Mouse (Mus musculus): Measurements from ENCODE around the gene Mblac1.
"Not testable (repeated sequence)": the region's sequence is repeated elsewhere in the genome, so short reads cannot be mapped to it uniquely, and the experiment has no call there.

The Mblac1 gene

GRCm38 (mm10) chr5:138207873-138208272 is 13.8 kb downstream of the Mblac1 start:
- no peak for DNase-seq (ENCODE audit: low read depth in 2 of 2, low spot score in 2 of 2)

GRCm38 (mm10) chr5:138216632-138217031 is 22.5 kb downstream of the Mblac1 start:
- DNase-seq (ENCODE audit: low read depth in 2 of 2, low spot score in 2 of 2), result not testable (repeated sequence)

GRCm38 (mm10) chr5:138219864-138220263 is 25.8 kb downstream of the Mblac1 start:
- DNase-seq (ENCODE audit: low read depth in 2 of 2, low spot score in 2 of 2), result no peak

- peak; percentile 67 to 70 for DNase-seq (ENCODE audit: low read depth in 2 of 2, low spot score in 2 of 2)
Measured at GRCm38 (mm10) chr5:138222111-138222510, 28.0 kb downstream of the Mblac1 start.

GRCm38 (mm10) chr5:138223287-138223686 is 29.2 kb downstream of the Mblac1 start:
- no peak for DNase-seq (ENCODE audit: low read depth in 2 of 2, low spot score in 2 of 2)

GRCm38 (mm10) chr5:138225700-138226099 is 31.6 kb downstream of the Mblac1 start, which contains the start of gene Nxpe5:
Nxpe5 (plus strand) TSS chr5:138225898.
- DNase-seq (ENCODE audit: low read depth in 2 of 2, low spot score in 2 of 2), result no peak

GRCm38 (mm10) chr5:138226491-138226890 is 32.4 kb downstream of the Mblac1 start:
- no peak for DNase-seq (ENCODE audit: low read depth in 2 of 2, low spot score in 2 of 2)

- no peak for DNase-seq (ENCODE audit: low read depth in 2 of 2, low spot score in 2 of 2)
Measured at GRCm38 (mm10) chr5:138227367-138227766, 33.3 kb downstream of the Mblac1 start.

- DNase-seq (ENCODE audit: low read depth in 2 of 2, low spot score in 2 of 2), result peak in 1 of 2 experiments; percentile 33
Measured at GRCm38 (mm10) chr5:138228026-138228425, 33.9 kb downstream of the Mblac1 start.

- DNase-seq (ENCODE audit: low read depth in 2 of 2, low spot score in 2 of 2), result no peak
Measured at GRCm38 (mm10) chr5:138229511-138229910, 35.4 kb downstream of the Mblac1 start.

- DNase-seq (ENCODE audit: low read depth in 2 of 2, low spot score in 2 of 2), result no peak
Measured at GRCm38 (mm10) chr5:138233778-138234177, 39.7 kb downstream of the Mblac1 start.

- no peak for DNase-seq (ENCODE audit: low read depth in 2 of 2, low spot score in 2 of 2)
Measured at GRCm38 (mm10) chr5:138234224-138234623, 40.1 kb downstream of the Mblac1 start.

- DNase-seq (ENCODE audit: low read depth in 2 of 2, low spot score in 2 of 2), result no peak
Measured at GRCm38 (mm10) chr5:138241511-138241910, 47.4 kb downstream of the Mblac1 start.

Measured in CD8-positive naive resting alpha-beta T cell, adult 2 months (primary cell).